In the genomic region with DNA sequence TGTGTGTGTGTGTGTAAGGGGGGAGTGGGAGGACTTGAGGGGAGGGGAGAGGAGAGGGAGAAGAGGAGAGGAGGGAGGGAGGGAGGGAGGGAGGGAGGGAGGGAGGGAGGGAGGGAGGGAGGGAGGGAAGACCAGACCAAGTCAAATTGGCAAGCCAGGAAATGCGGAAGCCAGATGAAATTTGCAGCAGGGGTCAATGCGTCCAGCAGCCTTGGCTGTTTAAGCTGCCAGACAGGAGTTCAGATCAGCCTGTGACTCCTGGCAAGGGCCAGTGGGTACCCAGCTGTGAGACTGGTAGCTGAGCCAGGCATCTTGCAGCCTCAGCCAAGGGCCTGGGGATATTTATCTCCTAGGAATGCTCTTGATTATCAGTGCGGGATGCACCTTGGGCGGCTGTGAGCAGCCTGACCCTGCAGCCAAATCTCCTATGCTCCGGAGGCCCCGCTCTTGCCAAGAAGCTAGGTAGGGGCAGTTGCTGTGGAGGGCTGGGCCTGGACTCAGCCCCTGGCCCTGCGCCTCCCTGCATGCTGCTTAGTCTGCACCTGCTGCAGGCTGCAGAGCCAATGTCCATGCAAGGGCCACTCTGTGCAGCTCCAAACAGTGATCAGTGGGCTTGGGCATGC, we compare ENCODE assay signal across 10 mouse cellular contexts. TPM values are rescaled to one million over a fixed set of nuclear protein-coding genes. Genes with fewer than 3 reads are reported as not detected.
DNase-seq lines count a peak whose midpoint lies in the region; ATAC-seq and TF ChIP-seq lines count a peak whose summit lies in the region.
"Had no signal": no experiment of that assay in that cellular context is flagged by ENCODE, and none has a peak within 500 bp of the region (broad histone marks: within the 10 kb centered on the region; RNA-seq: fewer than 3 reads in every experiment).

No protein-coding gene starts in this region.

- no peak overlapping the region for H3K4me3 ChIP-seq in midbrain, embryonic 10.5 days
- no peak overlapping the region for H3K4me3 ChIP-seq in midbrain, embryonic 11.5 days (ENCODE audit: low read depth, low read length)
- H3K4me3 ChIP-seq in limb, embryonic 12.5 days (replicated peaks) = no peak overlapping the region
- H3K4me3 ChIP-seq in lung, adult 2 months (replicated peaks; ENCODE audit: extremely low read depth, low read depth, low read length) = no peak overlapping the region

- H3K9ac ChIP-seq in midbrain, embryonic 11.5 days (ENCODE audit: low read length) = no peak overlapping the region
- no peak overlapping the region for H3K9ac ChIP-seq in limb, embryonic 12.5 days (replicated peaks)

- H3K27ac ChIP-seq in midbrain, embryonic 10.5 days (replicated peaks) = 0 out of 2 replicates have a peak overlapping the region, but pooled peaks have one; percentile 38
- no peak overlapping the region for H3K27ac ChIP-seq in midbrain, embryonic 11.5 days (ENCODE audit: low read depth, low read length)
- peak overlapping the region; percentile 54; the same call in 1 of the 2 replicates for H3K27ac ChIP-seq in limb, embryonic 12.5 days
- H3K27ac ChIP-seq: stomach, postnatal 0 days had no signal

- H3K4me1 ChIP-seq in midbrain, embryonic 10.5 days = peaks cover 55% of the 10 kb centered on the region
- H3K4me1 ChIP-seq in midbrain, embryonic 11.5 days (ENCODE audit: control insufficient read depth, insufficient read depth, low read length) = peaks cover 1% of the 10 kb centered on the region; the same call in 1 of the 2 replicates
- H3K4me1 ChIP-seq in limb, embryonic 12.5 days (replicated peaks) = peaks cover 91% of the 10 kb centered on the region
- peaks cover 8% of the 10 kb centered on the region; the same call in 1 of the 2 replicates for H3K4me1 ChIP-seq in lung, adult 2 months (ENCODE audit: control insufficient read depth, insufficient read depth, low read length)

- H3K9me3 ChIP-seq in midbrain, embryonic 10.5 days (replicated peaks) = no peaks in the 10 kb centered on the region
- H3K9me3 ChIP-seq in midbrain, embryonic 11.5 days (ENCODE audit: control insufficient read depth, low read length) = no peaks in the 10 kb centered on the region
- no peaks in the 10 kb centered on the region for H3K9me3 ChIP-seq in limb, embryonic 12.5 days

- H3K27me3 ChIP-seq in midbrain, embryonic 10.5 days (ENCODE audit: low read depth, poor library complexity, severe bottlenecking) = peaks cover 87% of the 10 kb centered on the region
- H3K27me3 ChIP-seq in midbrain, embryonic 11.5 days (ENCODE audit: control insufficient read depth, insufficient read depth, low read length) = peaks cover 10% of the 10 kb centered on the region; the same call in 1 of the 2 replicates
- H3K27me3 ChIP-seq in limb, embryonic 12.5 days = no peaks in the 10 kb centered on the region

- H3K4me2 ChIP-seq in midbrain, embryonic 11.5 days = no peak overlapping the region
- H3K4me2 ChIP-seq in limb, embryonic 12.5 days = no peak overlapping the region

- no peak for ATAC-seq in midbrain, embryonic 11.5 days (ENCODE audit: low FRiP score)
- no peak for ATAC-seq in limb, embryonic 12.5 days (ENCODE audit: insufficient number of reproducible peaks, insufficient read depth, low FRiP score, low TSS enrichment, low read depth)

- intact Hi-C loops in heart, postnatal 25 days (cut with DNase I) = no loop called here
- intact Hi-C loops in left cerebral cortex, postnatal 14 days (cut with DNase I) = no loop called here

- DNase-seq in heart, adult 11 months = peak; percentile 95
- DNase-seq in heart, postnatal 25 days (ENCODE audit: low spot score) = no peak
- no peak for DNase-seq in midbrain, embryonic 10.5 days (ENCODE audit: low spot score)
- DNase-seq in midbrain, embryonic 11.5 days (ENCODE audit: low spot score, missing footprints) = no peak
- DNase-seq in cerebellum, adult 9-11 months = peak; percentile 96
- DNase-seq in lung, adult 2 months = no peak
- no peak for DNase-seq in left cerebral cortex, postnatal 14 days (ENCODE audit: low spot score in 2 of 2)
- DNase-seq: embryo, embryonic 11 days had no signal

- H3K36me3 ChIP-seq in midbrain, embryonic 10.5 days = no peaks in the 10 kb centered on the region
- no peaks in the 10 kb centered on the region for H3K36me3 ChIP-seq in midbrain, embryonic 11.5 days (ENCODE audit: control insufficient read depth, insufficient read depth, low read length)
- no peaks in the 10 kb centered on the region for H3K36me3 ChIP-seq in limb, embryonic 12.5 days

- no peak for TF ChIP-seq CTCF in lung, adult 2 months (IDR thresholded peaks at IDR 0.05; ENCODE audit: insufficient read depth, low read length)

- no peak for TF ChIP-seq POLR2A in lung, adult 2 months (IDR thresholded peaks at IDR 0.05; ENCODE audit: borderline replicate concordance, extremely low read depth, low read depth, low read length)

- WGBS in midbrain, embryonic 10.5 days = 43% methylated on average over 7 of the region's 7 CpGs
- WGBS in midbrain, embryonic 11.5 days = 53% methylated on average over 7 of the region's 7 CpGs
- WGBS in limb, embryonic 12.5 days = 42% methylated on average over 7 of the region's 7 CpGs
- WGBS in lung, adult 2 months = 58% methylated on average over 7 of the region's 7 CpGs

RNA-seq across cellular contexts. Expression of a gene that starts 9.5 kb away (rescaled TPM):
- 10 to 100 TPM; 15.2 to 18.4 TPM for total RNA-seq in heart, postnatal 25 days (2021)
- 2.7 and 3.2 TPM in 2 replicates for polyA plus RNA-seq in midbrain, embryonic 10.5 days (2016; fragmentation: Nextera tagmentation; extraction: Ambion mirVana)
- polyA plus RNA-seq in midbrain, embryonic 11.5 days (2014; fragmentation: Nextera tagmentation; extraction: Ambion mirVana) = 2.8 and 3.5 TPM in 2 replicates
- 12.7 and 13.5 TPM in 2 replicates for polyA plus RNA-seq in limb, embryonic 12.5 days (2016; fragmentation: Nextera tagmentation; extraction: Ambion mirVana)
- polyA plus RNA-seq in lung, adult 2 months (2012; rRNA removed) = 13.4 and 16.8 TPM in 2 replicates
- 10 to 100 TPM in 1 of 2 experiments, 1 to 10 TPM in 1; 7.6 to 12.3 TPM for total RNA-seq in left cerebral cortex, postnatal 14 days (2021)

Comparison
In these comparisons a context has a peak if more than half of its experiments do, and no peak if none do; other contexts are left out.
1. DNase-seq: peak in heart, adult 11 months (single experiment) and cerebellum, adult 9-11 months (single experiment); none in heart, postnatal 25 days (single experiment), midbrain, embryonic 10.5 days (single experiment), midbrain, embryonic 11.5 days (single experiment), lung, adult 2 months (single experiment) and left cerebral cortex, postnatal 14 days (0 of 2).